Mouse (Mus musculus): ENCODE measurements around the gene Mettl27. TPM values are rescaled to one million over a fixed set of nuclear protein-coding genes. Genes with fewer than 3 reads are reported as not detected.
A peak's percentile ranks its signal among the peaks of the same experiment; 100 is the strongest.

Gene Mettl27
- polyA plus RNA-seq, 1 experiment from 2014 or later = 8.6 TPM

DNA sequence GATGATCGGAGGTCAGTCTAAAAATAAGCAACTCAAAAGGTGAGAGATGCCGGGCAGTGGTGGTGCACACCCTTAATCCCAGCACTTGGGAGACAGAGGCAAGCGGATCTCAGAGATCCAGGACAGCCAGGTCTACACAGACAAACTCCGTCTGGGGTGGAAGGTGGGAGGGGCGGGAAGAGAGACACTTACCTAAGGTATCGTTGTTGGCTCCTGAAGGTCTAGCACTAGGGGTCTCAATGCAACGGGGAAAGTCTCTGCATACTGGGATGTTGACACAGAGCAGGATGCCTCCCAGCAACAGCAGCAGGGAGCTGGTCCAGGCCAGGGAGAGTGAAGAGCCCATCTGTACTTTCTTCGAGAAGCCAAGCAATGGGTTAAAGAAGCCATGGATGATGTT is 17.7 kb upstream of the Mettl27 start:
- ATAC-seq (ENCODE audit: low FRiP score) (no peak), DNase-seq (ENCODE audit: low spot score) (no peak)
- H3K36me3 ChIP-seq (ENCODE audit: control insufficient read depth, insufficient read depth, low read length) = no peaks in the 10 kb centered on the region
- H3K9me3 ChIP-seq (ENCODE audit: control insufficient read depth, low read length) = no peaks in the 10 kb centered on the region
- no peak overlapping the region for H3K27ac ChIP-seq (ENCODE audit: low read depth, low read length)
- H3K9ac ChIP-seq (ENCODE audit: low read depth, low read length) = no peak overlapping the region
- H3K4me2 ChIP-seq (replicated peaks; ENCODE audit: low read depth, low read length) = no peak overlapping the region
- H3K4me3 ChIP-seq (ENCODE audit: low read depth, low read length) = no peak overlapping the region
- no peaks in the 10 kb centered on the region for H3K4me1 ChIP-seq (replicated peaks; ENCODE audit: control insufficient read depth, insufficient read depth, low read length)
- H3K27me3 ChIP-seq (ENCODE audit: control insufficient read depth, insufficient read depth, low read length) = no peaks in the 10 kb centered on the region
- WGBS = 82% methylated on average over 8 of the region's 8 CpGs

DNA sequence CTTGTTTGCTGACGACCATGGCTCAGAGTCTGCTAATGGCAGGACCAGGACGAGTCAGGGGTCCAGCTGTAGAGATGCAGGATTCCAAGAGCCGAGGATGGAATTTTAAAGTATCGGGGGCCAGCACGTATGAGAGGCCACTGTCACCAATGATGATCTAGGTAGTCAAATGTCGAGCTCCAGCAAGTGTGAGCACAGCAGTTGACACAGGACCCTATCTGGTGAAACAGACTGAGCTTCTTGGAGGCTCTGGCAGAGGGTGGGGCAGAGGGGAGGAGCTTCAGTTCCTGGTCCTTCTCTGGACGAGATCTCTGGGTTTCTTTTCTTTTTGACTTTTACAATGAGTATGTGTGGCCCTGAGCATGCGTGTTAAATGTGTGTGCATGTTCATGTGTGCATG is 16.9 kb upstream of the Mettl27 start, which contains the start of gene Cldn13:
TSS of gene Cldn13 (minus strand) at position 216 of the 400 bp plus-strand sequence.
- H3K9ac ChIP-seq (ENCODE audit: low read depth, low read length) = no peak within 1 kb of the TSS
- ATAC-seq (ENCODE audit: low FRiP score) (no peak), DNase-seq (ENCODE audit: low spot score) (no peak)
- H3K27me3 ChIP-seq (ENCODE audit: control insufficient read depth, insufficient read depth, low read length) = no peaks in the 10 kb centered on the region
- H3K4me2 ChIP-seq (replicated peaks; ENCODE audit: low read depth, low read length) = no peak within 1 kb of the TSS
- H3K27ac ChIP-seq (ENCODE audit: low read depth, low read length) = no peak within 1 kb of the TSS
- H3K4me1 ChIP-seq (replicated peaks; ENCODE audit: control insufficient read depth, insufficient read depth, low read length) = no peaks in the 10 kb centered on the region
- no peak within 1 kb of the TSS for H3K4me3 ChIP-seq (ENCODE audit: low read depth, low read length)
- WGBS = 75% methylated on average over 8 of the region's 8 CpGs
- H3K9me3 ChIP-seq (ENCODE audit: control insufficient read depth, low read length) = no peaks in the 10 kb centered on the region
- no peaks in the 10 kb centered on the region for H3K36me3 ChIP-seq (ENCODE audit: control insufficient read depth, insufficient read depth, low read length)

DNA sequence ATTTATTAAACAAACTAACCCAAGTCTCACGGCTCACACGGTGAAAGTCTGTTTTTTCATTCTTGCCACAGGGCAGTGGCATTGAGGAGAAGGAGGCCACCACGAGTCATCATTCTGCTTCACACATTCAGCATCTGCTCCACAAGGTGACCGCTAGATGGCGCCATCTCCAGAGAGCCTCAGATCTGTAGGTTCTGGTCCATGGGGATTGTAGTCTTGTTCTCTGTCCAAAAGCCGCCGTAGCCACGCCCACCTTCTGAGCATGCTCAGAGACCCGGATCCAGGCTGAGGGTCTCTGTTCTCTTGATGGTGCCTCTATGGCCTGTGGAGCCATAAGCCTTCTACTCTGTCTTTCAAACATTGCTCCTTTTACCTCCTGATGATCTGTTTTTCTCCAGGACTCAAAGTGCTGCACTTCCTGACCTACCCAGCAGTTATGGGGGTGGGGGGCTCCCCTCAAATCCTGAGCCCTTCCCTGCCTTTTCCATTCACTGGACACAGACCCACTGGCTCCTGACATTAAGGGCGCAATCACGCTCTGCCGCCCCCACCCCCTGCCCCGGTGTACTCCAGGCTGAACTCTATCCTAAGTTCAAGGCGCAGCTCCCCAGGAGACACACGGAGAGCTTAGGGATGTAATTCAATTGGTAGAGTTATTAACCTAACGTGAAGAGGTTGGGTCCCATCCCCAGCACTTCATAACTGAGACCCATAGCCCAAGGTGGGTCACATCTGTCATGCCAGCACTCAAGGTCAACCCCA is 13.9 kb upstream of the Mettl27 start:
- H3K27ac ChIP-seq (ENCODE audit: low read depth, low read length) = no peak overlapping the region
- H3K9me3 ChIP-seq (ENCODE audit: control insufficient read depth, low read length) = no peaks in the 10 kb centered on the region
- H3K27me3 ChIP-seq (ENCODE audit: control insufficient read depth, insufficient read depth, low read length) = no peaks in the 10 kb centered on the region
- H3K4me1 ChIP-seq (replicated peaks; ENCODE audit: control insufficient read depth, insufficient read depth, low read length) = no peaks in the 10 kb centered on the region
- DNase-seq (ENCODE audit: low spot score) (peak; percentile 58), ATAC-seq (ENCODE audit: low FRiP score) (no peak)
- H3K36me3 ChIP-seq (ENCODE audit: control insufficient read depth, insufficient read depth, low read length) = no peaks in the 10 kb centered on the region
- H3K9ac ChIP-seq (ENCODE audit: low read depth, low read length) = no peak overlapping the region
- H3K4me3 ChIP-seq (ENCODE audit: low read depth, low read length) = no peak overlapping the region
- H3K4me2 ChIP-seq (replicated peaks; ENCODE audit: low read depth, low read length) = no peak overlapping the region
- WGBS = 49% methylated on average over 16 of the region's 16 CpGs

DNA sequence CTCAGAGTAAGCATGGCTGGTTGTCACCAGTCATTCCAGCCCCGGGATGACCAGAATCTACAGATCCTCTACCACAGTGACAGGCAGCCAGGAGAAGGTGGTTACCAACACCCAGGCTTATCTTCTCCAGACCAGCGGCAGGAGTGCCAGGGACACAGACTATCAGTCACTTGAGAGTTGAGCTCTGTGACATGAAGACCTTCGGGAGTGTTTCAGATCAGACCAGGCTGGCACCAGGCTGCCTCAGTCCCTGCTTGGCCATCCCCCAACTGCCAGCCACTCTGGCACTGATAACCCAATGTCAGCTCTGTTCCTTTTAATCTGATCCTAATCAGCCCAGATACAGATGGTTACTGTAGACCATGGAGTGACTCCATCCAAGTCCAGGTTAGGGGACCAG is 13.1 kb upstream of the Mettl27 start:
- Histone ChIP-seq H3K4me2 (replicated peaks; ENCODE audit: low read depth, low read length) (no peak overlapping the region), H3K9ac (ENCODE audit: low read depth, low read length) (no peak overlapping the region), H3K36me3 (ENCODE audit: control insufficient read depth, insufficient read depth, low read length) (no peaks in the 10 kb centered on the region), H3K27ac (ENCODE audit: low read depth, low read length) (no peak overlapping the region), H3K9me3 (ENCODE audit: control insufficient read depth, low read length) (no peaks in the 10 kb centered on the region), H3K4me3 (ENCODE audit: low read depth, low read length) (no peak overlapping the region), H3K27me3 (ENCODE audit: control insufficient read depth, insufficient read depth, low read length) (no peaks in the 10 kb centered on the region), H3K4me1 (replicated peaks; ENCODE audit: control insufficient read depth, insufficient read depth, low read length) (no peaks in the 10 kb centered on the region)
- DNase-seq (ENCODE audit: low spot score) (no peak), ATAC-seq (ENCODE audit: low FRiP score) (no peak)
- whole genome bisulfite sequencing = 92% methylated on average over 3 of the region's 3 CpGs

DNA sequence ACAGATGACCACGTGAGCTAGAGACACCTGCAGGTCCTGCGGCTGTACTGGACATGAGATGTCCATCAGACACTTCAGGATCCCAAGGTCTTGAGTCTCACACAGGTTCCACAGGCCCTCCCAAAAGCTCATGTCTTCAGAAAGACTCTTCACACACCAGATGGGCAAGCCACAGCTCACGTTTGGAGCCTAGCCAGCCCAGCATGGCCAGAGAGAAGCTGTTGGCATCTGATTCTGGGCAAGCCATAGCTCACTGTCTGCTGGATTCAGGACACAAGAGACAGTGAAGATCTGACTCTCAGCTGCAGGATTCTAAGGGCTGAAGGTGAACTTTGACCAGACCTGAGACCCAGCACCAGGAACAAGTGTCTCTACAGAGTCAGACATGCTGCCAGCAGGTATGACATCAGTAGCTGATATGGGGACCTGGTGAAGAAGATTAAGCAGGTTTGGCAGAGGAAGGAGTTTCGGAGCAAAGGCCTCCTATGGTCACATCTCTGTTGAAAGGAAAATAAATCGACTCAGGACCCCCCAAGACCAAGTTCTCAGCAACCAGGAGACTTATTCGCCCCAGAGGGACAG is 12.0 kb upstream of the Mettl27 start:
- 72% methylated on average over 6 of the region's 6 CpGs for WGBS
- H3K9me3 ChIP-seq (ENCODE audit: control insufficient read depth, low read length) = no peaks in the 10 kb centered on the region
- no peaks in the 10 kb centered on the region for H3K27me3 ChIP-seq (ENCODE audit: control insufficient read depth, insufficient read depth, low read length)
- H3K4me2 ChIP-seq (replicated peaks; ENCODE audit: low read depth, low read length) = no peak overlapping the region
- no peak overlapping the region for H3K9ac ChIP-seq (ENCODE audit: low read depth, low read length)
- DNase-seq (ENCODE audit: low spot score) (no peak), ATAC-seq (ENCODE audit: low FRiP score) (no peak)
- H3K4me1 ChIP-seq (replicated peaks; ENCODE audit: control insufficient read depth, insufficient read depth, low read length) = no peaks in the 10 kb centered on the region
- H3K4me3 ChIP-seq (ENCODE audit: low read depth, low read length) = no peak overlapping the region
- no peaks in the 10 kb centered on the region for H3K36me3 ChIP-seq (ENCODE audit: control insufficient read depth, insufficient read depth, low read length)
- no peak overlapping the region for H3K27ac ChIP-seq (ENCODE audit: low read depth, low read length)

DNA sequence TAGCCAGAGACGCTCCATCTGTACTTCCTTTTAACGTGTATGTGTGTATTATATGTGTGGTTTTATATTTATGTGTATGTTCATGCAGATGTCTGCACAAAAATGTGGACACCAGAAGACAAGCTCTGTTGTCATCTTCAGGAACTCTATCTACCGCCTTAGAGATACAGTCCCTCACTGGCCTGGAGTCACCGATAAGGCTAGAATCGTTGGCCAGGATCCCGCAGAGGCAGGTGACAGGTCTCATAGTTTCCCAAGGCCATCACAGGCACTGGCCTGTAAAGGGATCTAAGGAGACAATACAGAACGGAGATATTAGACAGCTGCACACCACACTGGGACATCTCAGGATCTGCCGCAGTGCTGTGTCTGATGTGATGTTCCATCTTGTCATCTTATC is 11.1 kb upstream of the Mettl27 start:
- Histone ChIP-seq H3K4me3 (ENCODE audit: low read depth, low read length) (no peak overlapping the region), H3K4me2 (replicated peaks; ENCODE audit: low read depth, low read length) (no peak overlapping the region), H3K27me3 (ENCODE audit: control insufficient read depth, insufficient read depth, low read length) (no peaks in the 10 kb centered on the region), H3K4me1 (replicated peaks; ENCODE audit: control insufficient read depth, insufficient read depth, low read length) (no peaks in the 10 kb centered on the region), H3K9ac (ENCODE audit: low read depth, low read length) (no peak overlapping the region), H3K9me3 (ENCODE audit: control insufficient read depth, low read length) (no peaks in the 10 kb centered on the region), H3K27ac (ENCODE audit: low read depth, low read length) (no peak overlapping the region), H3K36me3 (ENCODE audit: control insufficient read depth, insufficient read depth, low read length) (no peaks in the 10 kb centered on the region)
- 88% methylated on average over 8 of the region's 8 CpGs for WGBS
- ATAC-seq (ENCODE audit: low FRiP score) = no peak
- DNase-seq (ENCODE audit: low spot score) = no peak

DNA sequence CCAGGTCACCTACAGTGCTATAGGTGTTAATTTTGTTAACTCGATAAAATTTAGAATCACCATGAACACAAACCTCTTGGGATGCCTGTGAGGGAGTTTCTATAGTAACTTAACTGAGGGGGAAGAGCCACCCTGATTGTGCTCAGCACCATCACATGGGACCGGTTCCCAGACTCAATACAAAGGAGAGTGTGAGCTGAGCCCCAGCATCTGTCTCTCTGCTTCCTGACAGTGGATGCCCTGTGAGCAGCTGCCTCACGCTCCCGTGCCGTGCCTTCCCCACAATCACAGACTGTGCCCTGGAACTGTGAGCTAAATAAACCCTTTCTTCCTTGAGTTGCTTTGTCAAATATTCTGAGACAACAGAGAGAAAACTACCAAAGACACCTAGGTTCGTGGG is 9.0 kb upstream of the Mettl27 start:
- Histone ChIP-seq H3K9me3 (ENCODE audit: control insufficient read depth, low read length) (no peaks in the 10 kb centered on the region), H3K27me3 (ENCODE audit: control insufficient read depth, insufficient read depth, low read length) (no peaks in the 10 kb centered on the region), H3K4me3 (ENCODE audit: low read depth, low read length) (no peak overlapping the region), H3K9ac (ENCODE audit: low read depth, low read length) (no peak overlapping the region), H3K36me3 (ENCODE audit: control insufficient read depth, insufficient read depth, low read length) (no peaks in the 10 kb centered on the region), H3K4me2 (replicated peaks; ENCODE audit: low read depth, low read length) (no peak overlapping the region), H3K27ac (ENCODE audit: low read depth, low read length) (no peak overlapping the region), H3K4me1 (replicated peaks; ENCODE audit: control insufficient read depth, insufficient read depth, low read length) (no peaks in the 10 kb centered on the region)
- no peak for ATAC-seq (ENCODE audit: low FRiP score)
- 71% methylated on average over 6 of the region's 6 CpGs for WGBS
- no peak for DNase-seq (ENCODE audit: low spot score)

DNA sequence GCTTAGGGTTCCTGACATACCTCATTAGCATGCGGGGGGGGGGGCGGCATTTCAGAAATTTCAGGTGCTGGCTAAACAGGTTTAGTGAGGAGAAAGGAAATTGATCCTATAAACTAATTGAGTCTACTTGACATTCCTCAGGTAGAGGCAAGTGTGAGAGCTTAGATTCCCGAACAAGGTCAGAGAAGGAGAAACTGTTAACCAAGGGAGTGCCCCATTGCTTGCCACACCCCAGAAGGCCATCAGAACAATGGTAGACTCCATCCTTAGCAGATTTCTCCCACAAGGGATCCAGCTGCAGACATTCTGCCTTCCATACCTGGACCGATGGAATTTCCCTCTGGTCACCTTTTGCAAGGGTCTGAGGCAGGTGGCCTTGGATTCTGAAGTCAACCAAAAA is 5.4 kb upstream of the Mettl27 start:
- no peaks in the 10 kb centered on the region for H3K9me3 ChIP-seq (ENCODE audit: control insufficient read depth, low read length)
- H3K9ac ChIP-seq (ENCODE audit: low read depth, low read length) = no peak overlapping the region
- H3K4me2 ChIP-seq (replicated peaks; ENCODE audit: low read depth, low read length) = no peak overlapping the region
- no peak for DNase-seq (ENCODE audit: low spot score)
- no peaks in the 10 kb centered on the region for H3K27me3 ChIP-seq (ENCODE audit: control insufficient read depth, insufficient read depth, low read length)
- 77% methylated on average over 4 of the region's 4 CpGs for WGBS
- ATAC-seq (ENCODE audit: low FRiP score) = no peak
- H3K4me1 ChIP-seq (replicated peaks; ENCODE audit: control insufficient read depth, insufficient read depth, low read length) = no peaks in the 10 kb centered on the region
- no peak overlapping the region for H3K4me3 ChIP-seq (ENCODE audit: low read depth, low read length)
- no peak overlapping the region for H3K27ac ChIP-seq (ENCODE audit: low read depth, low read length)
- no peaks in the 10 kb centered on the region for H3K36me3 ChIP-seq (ENCODE audit: control insufficient read depth, insufficient read depth, low read length)

DNA sequence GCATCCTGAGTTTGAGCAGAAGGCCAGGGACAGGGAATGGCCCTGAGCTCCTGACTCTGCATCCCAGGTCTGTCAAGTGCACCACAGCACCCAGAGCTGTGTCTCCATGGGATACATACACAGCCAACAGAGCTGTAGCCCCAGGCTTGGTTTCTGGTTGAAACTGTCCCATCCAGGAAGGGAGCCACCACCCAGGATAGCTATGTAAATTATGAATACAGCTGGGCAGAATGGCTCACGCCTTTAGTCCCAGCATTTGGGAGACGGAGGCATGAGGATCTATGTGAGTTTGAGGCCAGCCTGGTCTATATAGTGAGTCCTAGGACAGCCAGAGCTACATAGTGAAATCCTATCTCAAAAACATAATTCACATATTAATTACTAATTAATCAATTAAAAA is 2.2 kb upstream of the Mettl27 start:
- Histone ChIP-seq H3K27ac (ENCODE audit: low read depth, low read length) (no peak overlapping the region), H3K9me3 (ENCODE audit: control insufficient read depth, low read length) (no peaks in the 10 kb centered on the region), H3K4me3 (ENCODE audit: low read depth, low read length) (no peak overlapping the region), H3K27me3 (ENCODE audit: control insufficient read depth, insufficient read depth, low read length) (no peaks in the 10 kb centered on the region), H3K4me1 (replicated peaks; ENCODE audit: control insufficient read depth, insufficient read depth, low read length) (no peaks in the 10 kb centered on the region), H3K4me2 (replicated peaks; ENCODE audit: low read depth, low read length) (no peak overlapping the region), H3K36me3 (ENCODE audit: control insufficient read depth, insufficient read depth, low read length) (no peaks in the 10 kb centered on the region), H3K9ac (ENCODE audit: low read depth, low read length) (no peak overlapping the region)
- ATAC-seq (ENCODE audit: low FRiP score) (no peak), DNase-seq (ENCODE audit: low spot score) (no peak)
- 87% methylated on average over 2 of the region's 2 CpGs for WGBS
